Mouse (Mus musculus) splenic B cell, adult 2 months (primary cell): Measurements from ENCODE around the gene Poc1a.
A peak's percentile ranks its signal among the peaks of the same experiment; 100 is the strongest.

Source experiments
- DNase-seq: peaks from one replicate; pipeline ENCODE4 v3.0.0-alpha.2; 2011; ENCODE audit warnings: low read depth, low spot score
- H3K27me3 ChIP-seq: 2 replicates; pipeline ENCODE4 v1.6.1; 2012; ENCODE audit warnings: mild to moderate bottlenecking, low read length, moderate library complexity, mixed read lengths; ENCODE audit not compliant: control insufficient read depth, poor library complexity, insufficient read depth, severe bottlenecking
- H3K36me3 ChIP-seq: 2 replicates; pipeline ENCODE4 v1.6.1; 2012; ENCODE audit warnings: mild to moderate bottlenecking, low read length, moderate library complexity, mixed read lengths; ENCODE audit not compliant: control insufficient read depth, poor library complexity, insufficient read depth, severe bottlenecking

Poc1a gene

GRCm38 (mm10) chr9:106273276-106273675 lies 7.6 kb upstream of the Poc1a start:
- no peaks in the 10 kb centered on the region for H3K36me3 ChIP-seq
- DNase-seq: no peak
- H3K27me3 ChIP-seq: no peaks in the 10 kb centered on the region

DNA sequence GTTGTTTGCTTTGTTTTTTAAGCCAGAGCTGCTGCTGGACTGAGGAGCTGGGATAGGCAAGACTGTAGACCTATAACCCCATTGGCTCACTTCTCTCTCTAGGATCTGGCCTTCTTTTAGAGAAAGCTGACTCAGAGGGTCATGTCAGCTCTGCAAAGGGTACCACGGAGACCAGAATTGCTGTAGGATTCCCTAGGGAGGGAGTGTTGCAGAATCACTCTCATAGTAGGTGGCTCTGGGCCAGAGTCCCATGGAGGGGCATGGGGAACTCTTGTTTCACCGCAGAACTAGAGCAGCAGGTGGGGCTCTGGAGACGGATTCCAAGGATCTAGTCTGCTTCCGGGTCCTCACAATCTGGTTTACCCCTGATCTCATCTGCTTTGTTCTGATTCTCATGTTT lies 7.1 kb upstream of the Poc1a start:
- Histone ChIP-seq H3K27me3 (no peaks in the 10 kb centered on the region), H3K36me3 (no peaks in the 10 kb centered on the region)
- DNase-seq: no peak

GRCm38 (mm10) chr9:106274652-106275180 lies 6.1 kb upstream of the Poc1a start:
- Histone ChIP-seq H3K36me3 (no peaks in the 10 kb centered on the region), H3K27me3 (no peaks in the 10 kb centered on the region)
- DNase-seq: no peak

DNA sequence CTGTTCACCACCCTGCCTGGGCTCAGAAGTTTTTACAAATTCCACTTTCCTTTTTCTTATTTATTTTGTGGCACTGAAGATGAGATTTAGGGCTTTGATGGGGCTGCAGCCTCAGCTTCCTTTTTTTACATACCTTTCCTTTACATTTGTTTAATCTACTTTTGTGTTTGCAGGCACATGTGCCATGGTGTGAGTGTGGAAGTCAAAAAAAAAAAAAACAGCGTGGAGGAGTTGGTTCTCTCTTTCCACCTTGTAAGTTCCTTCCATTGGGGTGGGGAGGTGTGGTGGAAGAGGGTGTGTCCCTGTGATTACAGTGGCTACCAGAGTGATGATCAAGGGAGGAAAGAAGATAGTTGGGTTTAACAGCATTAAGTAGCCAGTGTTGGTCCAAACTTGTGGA lies 5.1 kb upstream of the Poc1a start:
- Histone ChIP-seq H3K27me3 (no peaks in the 10 kb centered on the region), H3K36me3 (no peaks in the 10 kb centered on the region)
- DNase-seq: no peak

GRCm38 (mm10) chr9:106280386-106280785 lies 475 bp upstream of the Poc1a start:
- Histone ChIP-seq H3K36me3 (no peaks in the 10 kb centered on the region), H3K27me3 (no peaks in the 10 kb centered on the region)
- peak; percentile 73 for DNase-seq

GRCm38 (mm10) chr9:106282024-106282423 lies 1.2 kb downstream of the Poc1a start:
- Histone ChIP-seq H3K36me3 (no peaks in the 10 kb centered on the region), H3K27me3 (no peaks in the 10 kb centered on the region)
- DNase-seq: no peak

GRCm38 (mm10) chr9:106287165-106287564 lies 6.3 kb downstream of the Poc1a start:
- DNase-seq: no peak
- Histone ChIP-seq H3K36me3 (no peaks in the 10 kb centered on the region), H3K27me3 (no peaks in the 10 kb centered on the region)

DNA sequence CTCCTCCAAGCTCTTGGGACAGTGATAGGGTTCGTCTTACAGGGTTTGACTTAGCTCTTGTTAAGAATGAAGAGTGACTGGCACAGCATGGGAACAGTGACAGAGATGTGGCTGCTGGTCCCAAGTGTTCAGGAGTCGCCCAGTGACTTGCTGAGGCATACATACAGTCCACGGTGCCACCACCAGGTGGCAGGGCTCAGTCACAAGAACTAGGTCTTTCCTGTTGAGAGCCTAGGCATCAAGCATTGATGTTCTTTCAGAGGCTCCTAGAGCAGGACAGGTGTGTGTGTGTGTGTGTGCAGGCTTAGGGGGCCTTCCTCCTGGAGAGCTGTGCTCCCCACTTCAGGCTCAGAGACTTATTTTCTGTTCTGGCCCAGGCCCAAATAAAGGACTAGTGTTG lies 8.0 kb downstream of the Poc1a start:
- no peaks in the 10 kb centered on the region for H3K36me3 ChIP-seq
- H3K27me3 ChIP-seq: no peaks in the 10 kb centered on the region
- peak; percentile 86 for DNase-seq

DNA sequence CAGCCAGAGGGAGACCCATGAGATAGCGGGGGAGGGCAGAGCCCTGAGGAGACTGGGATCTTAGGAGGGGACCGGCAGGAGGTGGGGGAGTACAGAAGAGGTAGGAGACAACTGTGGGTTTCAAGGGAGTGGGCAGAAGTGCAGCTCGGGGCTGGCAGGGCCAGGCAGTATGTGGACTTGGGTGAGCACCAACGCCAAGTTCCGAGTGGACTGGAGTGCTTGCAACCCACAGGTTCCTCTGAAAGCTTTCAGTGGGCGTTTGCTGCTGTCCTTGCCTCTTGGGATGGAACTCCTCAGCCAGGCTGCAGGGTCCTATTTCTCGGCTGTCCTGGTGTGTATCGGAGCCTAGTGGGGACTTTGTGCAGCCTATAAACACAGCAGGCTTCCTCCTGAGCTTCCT lies 9.0 kb downstream of the Poc1a start:
- Histone ChIP-seq H3K27me3 (no peaks in the 10 kb centered on the region), H3K36me3 (no peaks in the 10 kb centered on the region)
- DNase-seq: no peak

DNA sequence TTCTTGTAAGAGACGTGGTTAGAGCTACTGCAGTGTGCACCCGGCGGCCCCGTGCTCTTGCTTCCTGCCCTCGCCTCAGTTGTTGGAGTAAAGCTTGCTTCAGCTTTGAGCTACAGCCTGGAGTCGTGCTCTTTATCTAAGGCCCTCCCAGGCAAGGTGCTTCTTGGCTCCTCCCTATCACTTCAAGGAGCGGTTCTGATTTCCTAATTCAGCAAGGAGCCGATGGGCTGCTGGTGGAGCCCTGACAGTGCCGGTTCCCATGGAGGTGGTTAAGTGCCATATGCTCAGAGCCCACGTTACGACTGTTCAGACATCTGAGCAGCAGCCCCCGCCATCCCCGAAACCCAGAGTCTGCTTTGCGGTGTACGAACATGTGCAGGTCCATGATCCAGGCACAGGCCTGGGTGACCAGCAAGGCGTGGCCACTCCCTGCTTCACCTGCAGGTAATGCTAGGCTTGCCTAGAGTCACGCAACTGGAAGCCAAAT lies 9.8 kb downstream of the Poc1a start:
- H3K27me3 ChIP-seq: no peaks in the 10 kb centered on the region
- DNase-seq: no peak
- H3K36me3 ChIP-seq: no peaks in the 10 kb centered on the region

- Histone ChIP-seq H3K27me3 (no peaks in the 10 kb centered on the region), H3K36me3 (no peaks in the 10 kb centered on the region)
- no peak for DNase-seq
Measured at GRCm38 (mm10) chr9:106293569-106294156, 12.8 kb downstream of the Poc1a start.

DNA sequence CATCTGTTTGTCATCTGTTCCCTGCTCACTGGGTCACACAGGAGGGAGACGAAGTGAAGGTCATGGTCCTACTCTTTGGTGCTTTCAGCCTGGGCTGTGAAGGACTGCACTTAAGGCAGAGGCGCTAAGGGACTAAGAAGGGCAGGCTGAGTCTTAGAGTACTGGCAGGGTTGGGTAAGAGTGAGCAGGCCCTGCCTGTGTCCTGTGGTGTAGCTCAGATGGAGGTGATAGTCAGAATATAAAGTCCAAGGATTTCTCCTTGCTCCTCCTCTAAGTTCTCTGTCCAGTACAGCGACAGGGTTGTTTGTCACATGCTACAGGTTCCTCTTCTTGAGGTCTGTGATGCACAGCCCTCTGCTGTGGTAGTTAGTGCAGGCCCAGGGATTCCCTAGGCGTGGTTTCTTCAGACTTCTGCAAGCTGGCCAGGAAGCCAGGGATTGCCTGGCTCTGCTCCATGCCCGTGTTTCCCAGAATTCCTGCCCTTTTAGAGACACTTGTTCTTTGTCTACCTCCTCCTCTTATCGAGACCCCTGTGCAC lies 15.8 kb downstream of the Poc1a start:
- no peaks in the 10 kb centered on the region for H3K27me3 ChIP-seq
- DNase-seq: no peak

GRCm38 (mm10) chr9:106300176-106300803 lies 19.4 kb downstream of the Poc1a start:
- DNase-seq: no peak
- Histone ChIP-seq H3K36me3 (no peaks in the 10 kb centered on the region), H3K27me3 (no peaks in the 10 kb centered on the region)

More for the DNA sequence above, 15.8 kb downstream of the Poc1a start:
- no peaks in the 10 kb centered on the region for H3K36me3 ChIP-seq

DNA sequence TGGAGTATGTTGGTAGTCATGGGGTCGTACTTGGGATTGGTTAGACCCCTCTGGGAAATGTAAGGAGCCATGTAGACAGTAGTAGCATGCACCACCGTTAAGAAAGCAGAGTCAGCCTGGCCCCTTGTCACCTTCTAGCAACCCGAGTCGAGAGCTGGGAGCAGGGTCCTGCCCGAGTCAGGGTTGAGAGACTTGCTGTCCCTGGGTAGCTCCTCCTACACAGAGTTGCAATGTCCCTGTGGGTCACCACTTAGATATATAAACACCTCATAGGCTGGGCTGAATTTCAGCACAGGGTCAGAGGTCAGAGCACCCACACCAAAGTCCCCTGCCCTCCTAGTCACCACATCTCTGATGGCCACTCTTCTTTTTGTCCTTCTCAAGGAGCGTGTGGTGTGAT lies 20.1 kb downstream of the Poc1a start:
- Histone ChIP-seq H3K36me3 (no peaks in the 10 kb centered on the region), H3K27me3 (no peaks in the 10 kb centered on the region)
- DNase-seq: no peak

DNA sequence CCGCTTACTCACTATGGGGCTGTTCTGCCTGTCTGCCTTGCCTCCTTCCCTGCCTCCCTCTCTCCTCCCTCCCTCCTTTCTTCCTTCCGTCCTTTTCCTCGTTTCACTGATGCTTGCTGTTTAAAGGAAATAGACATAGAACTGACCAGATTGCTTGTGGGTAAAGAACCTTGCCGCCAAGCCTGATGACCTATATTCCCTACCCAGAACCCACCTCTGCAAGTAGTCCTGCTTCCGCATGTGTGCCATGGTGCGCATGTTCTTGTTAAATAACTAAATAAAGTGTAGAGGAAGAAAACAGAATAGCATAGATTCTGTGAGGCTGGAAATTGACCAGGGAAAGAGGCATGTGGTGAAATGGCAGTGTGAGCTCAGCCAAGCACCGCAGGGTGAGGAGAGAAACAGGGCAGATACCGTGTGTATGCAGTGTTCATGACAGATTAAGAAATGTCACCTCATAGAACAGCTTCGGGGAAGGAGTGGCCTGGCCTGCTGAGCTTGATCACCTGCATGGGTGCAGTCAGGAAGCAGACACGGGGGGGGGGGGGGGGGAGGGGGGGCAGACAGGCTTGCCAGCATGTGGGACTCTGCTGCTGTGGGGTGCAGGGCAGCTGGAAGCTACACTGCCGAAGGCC lies 20.7 kb downstream of the Poc1a start:
- DNase-seq: no peak
- H3K27me3 ChIP-seq: no peaks in the 10 kb centered on the region
- no peaks in the 10 kb centered on the region for H3K36me3 ChIP-seq
